Mouse (Mus musculus) heart, postnatal 0 days (tissue): Measurements from ENCODE around the gene Rnf216. TPM values are rescaled to one million over a fixed set of nuclear protein-coding genes. Genes with fewer than 3 reads are reported as not detected.
A peak's percentile ranks its signal among the peaks of the same experiment; 100 is the strongest.

Experiments used
- ATAC-seq: fragments of 200-750 bp; cut with Nextera tagmentation; 2 replicates; pipeline ENCODE4 v1.8.0; 2017; ENCODE audit warnings: low read depth, moderate number of reproducible peaks, moderate library complexity; ENCODE audit not compliant: insufficient read depth
- DNase-seq: peaks from one replicate; pipeline ENCODE4 v3.0.0-alpha.2; 2016; ENCODE audit warnings: low spot score
- H3K27ac ChIP-seq: fragments of 300-500 bp; sonication (generic); 2 replicates; pipeline ENCODE4 v1.5.1; 2014; ENCODE audit warnings: low read depth, mild to moderate bottlenecking
- H3K27me3 ChIP-seq: fragments of 300-500 bp; sonication (generic); 2 replicates; pipeline ENCODE4 v1.6.1; 2014; ENCODE audit warnings: low read length, mixed read lengths; ENCODE audit not compliant: control insufficient read depth, insufficient read depth
- H3K36me3 ChIP-seq: fragments of 300-500 bp; sonication (generic); replicated peaks from 2 replicates; pipeline ENCODE4 v1.6.1; 2014; ENCODE audit warnings: low read length, mixed read lengths; ENCODE audit not compliant: control insufficient read depth, insufficient read depth
- H3K4me1 ChIP-seq: fragments of 300-500 bp; sonication (generic); 2 replicates; pipeline ENCODE4 v1.6.1; 2014; ENCODE audit warnings: antibody characterized with exemption; ENCODE audit not compliant: control insufficient read depth, insufficient read depth
- H3K4me2 ChIP-seq: fragments of 300-500 bp; sonication (generic); 2 replicates; pipeline ENCODE4 v1.6.1; 2014; ENCODE audit warnings: low read depth, mild to moderate bottlenecking, low read length, moderate library complexity
- H3K4me3 ChIP-seq: fragments of 300-500 bp; sonication (generic); 2 replicates; pipeline ENCODE4 v1.5.1; 2014; ENCODE audit warnings: low read depth, low read length
- H3K9ac ChIP-seq: fragments of 300-500 bp; sonication (generic); replicated peaks from 2 replicates; pipeline ENCODE4 v1.6.1; 2014; ENCODE audit warnings: low read depth, low read length, mixed read lengths
- H3K9me3 ChIP-seq: fragments of 300-500 bp; sonication (generic); replicated peaks from 2 replicates; pipeline ENCODE4 v1.6.1; 2016; ENCODE audit warnings: low read length; ENCODE audit not compliant: control insufficient read depth
- CTCF ChIP-seq: IDR thresholded peaks from 2 replicates; pipeline ENCODE4 v1.5.1; 2016; ENCODE audit warnings: antibody characterized with exemption, control low read depth, low read depth
- EP300 ChIP-seq: IDR thresholded peaks from 2 replicates; pipeline ENCODE4 v1.6.1; 2016; ENCODE audit warnings: antibody characterized with exemption, low read depth
- WGBS: fragments of 180-500 bp; shearing (Covaris S2); extraction: QIAGEN DNeasy Blood & Tissue Kit; methylation state at CpG from one replicate; pipeline ENCODE4 v1.1.7; 2014; 5-methylcytosine and 5-hydroxymethylcytosine counted together
- polyA plus RNA-seq: library from polyadenylated mRNA; unstranded; fragments of >200 nt; fragmentation: Nextera tagmentation; extraction: Ambion mirVana; gene quantifications from 2 replicates; pipeline ENCODE4 v1.2.1, GENCODE M21; 2015
- total RNA-seq: library from RNA; depleted of rRNA; stranded (reverse); fragments of >200 nt; gene quantifications from 2 replicates; pipeline ENCODE4 v1.2.3, GENCODE M21; 2014; ENCODE audit warnings: low replicate concordance

Gene Rnf216
- total and polyA plus RNA-seq, 2 experiments from 2014 or later = 17.1 to 23.3 TPM

DNA sequence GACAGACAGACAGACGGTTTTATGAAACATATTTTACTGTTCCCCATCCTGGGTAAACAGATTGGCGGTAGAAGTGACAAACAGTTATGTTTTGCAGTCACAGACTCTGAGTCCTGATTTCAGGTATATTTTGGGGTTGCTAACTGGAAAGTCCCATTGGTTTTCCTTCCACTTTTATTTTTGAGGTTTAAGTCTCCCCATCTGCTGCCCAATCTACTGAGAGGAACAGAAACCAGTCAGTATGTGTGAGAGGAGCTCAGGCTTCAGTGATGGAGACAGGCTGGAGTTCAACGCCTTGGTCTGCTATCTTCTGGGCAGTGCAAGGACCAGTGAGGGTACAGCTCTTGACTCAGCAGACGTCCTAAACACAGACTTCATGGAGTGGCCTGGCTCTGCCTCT is 74.0 kb downstream of the Rnf216 start:
- peaks cover 8% of the 10 kb centered on the region for H3K36me3 ChIP-seq
- 0 out of 2 replicates have a peak, but pooled peaks cover 2% of the 10 kb centered on the region for H3K4me1 ChIP-seq
- TF ChIP-seq CTCF = no peak
- TF ChIP-seq EP300 = no peak
- DNase-seq (no peak), ATAC-seq (no peak)
- WGBS = 73% methylated on average over 4 of the region's 4 CpGs
- H3K27ac ChIP-seq = no peak overlapping the region
- H3K9me3 ChIP-seq = no peaks in the 10 kb centered on the region
- H3K4me3 ChIP-seq = no peak overlapping the region
- H3K27me3 ChIP-seq = no peaks in the 10 kb centered on the region
- no peak overlapping the region for H3K4me2 ChIP-seq
- H3K9ac ChIP-seq = no peak overlapping the region

DNA sequence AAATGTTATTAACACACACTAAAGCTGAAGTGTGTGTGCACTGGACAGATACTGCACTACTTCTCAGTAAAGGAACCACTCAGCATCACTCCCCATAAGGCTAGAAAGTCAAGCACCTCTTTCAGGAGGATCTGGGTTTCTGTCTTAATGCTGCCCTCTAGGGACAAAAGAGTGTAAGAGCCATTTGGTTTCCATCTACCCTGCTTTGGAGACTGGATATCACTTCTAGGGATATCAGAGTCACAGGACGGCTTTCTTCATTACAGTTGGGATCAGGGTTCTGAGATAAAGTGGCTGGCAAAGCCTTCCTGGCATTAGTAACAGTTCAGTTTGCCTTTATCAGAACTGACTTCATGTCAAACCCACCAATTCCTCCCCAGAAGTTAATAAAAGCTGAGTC is 75.6 kb downstream of the Rnf216 start:
- Histone ChIP-seq H3K36me3 (peaks cover 8% of the 10 kb centered on the region), H3K27me3 (no peaks in the 10 kb centered on the region), H3K4me2 (no peak overlapping the region), H3K27ac (no peak overlapping the region), H3K9me3 (no peaks in the 10 kb centered on the region), H3K4me3 (no peak overlapping the region), H3K9ac (no peak overlapping the region), H3K4me1 (0 out of 2 replicates have a peak, but pooled peaks cover 4% of the 10 kb centered on the region)
- TF ChIP-seq EP300 (no peak), CTCF (peak; percentile 83)
- DNase-seq (peak; percentile 65), ATAC-seq (peak; percentile 36; the same call in 1 of the 2 replicates)
- 13% methylated on average over 1 of the region's 1 CpGs for WGBS

DNA sequence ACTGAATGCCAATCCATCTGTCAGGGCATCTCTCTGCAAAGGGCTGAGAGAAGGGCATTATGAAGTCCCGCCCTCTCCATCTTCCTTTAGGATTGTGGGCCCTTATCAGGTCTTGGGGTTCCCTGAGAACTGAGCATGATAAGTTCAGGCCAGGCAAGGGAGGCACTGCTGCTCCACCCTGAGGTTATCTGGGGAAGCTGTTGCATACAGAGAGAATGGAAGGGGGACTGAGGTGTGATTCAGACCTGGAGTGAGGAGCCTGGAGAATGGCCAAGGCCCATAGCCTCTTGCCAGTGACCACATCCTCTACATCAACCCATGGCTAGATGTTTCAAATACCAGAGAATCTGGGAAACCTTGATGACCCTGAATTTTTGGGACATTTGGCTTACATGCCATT is 76.7 kb downstream of the Rnf216 start:
- no peaks in the 10 kb centered on the region for H3K27me3 ChIP-seq
- no peak for DNase-seq
- H3K4me2 ChIP-seq = no peak overlapping the region
- no peak overlapping the region for H3K4me3 ChIP-seq
- H3K9ac ChIP-seq = no peak overlapping the region
- peaks cover 11% of the 10 kb centered on the region; the same call in 1 of the 2 replicates for H3K4me1 ChIP-seq
- no peak overlapping the region for H3K27ac ChIP-seq
- H3K9me3 ChIP-seq = no peaks in the 10 kb centered on the region
- peaks cover 6% of the 10 kb centered on the region for H3K36me3 ChIP-seq
- TF ChIP-seq EP300 (no peak), CTCF (0 out of 2 replicates have a peak, but pooled peaks have one; percentile 3)
- 86% methylated on average over 1 of the region's 1 CpGs for WGBS
- ATAC-seq = no peak

DNA sequence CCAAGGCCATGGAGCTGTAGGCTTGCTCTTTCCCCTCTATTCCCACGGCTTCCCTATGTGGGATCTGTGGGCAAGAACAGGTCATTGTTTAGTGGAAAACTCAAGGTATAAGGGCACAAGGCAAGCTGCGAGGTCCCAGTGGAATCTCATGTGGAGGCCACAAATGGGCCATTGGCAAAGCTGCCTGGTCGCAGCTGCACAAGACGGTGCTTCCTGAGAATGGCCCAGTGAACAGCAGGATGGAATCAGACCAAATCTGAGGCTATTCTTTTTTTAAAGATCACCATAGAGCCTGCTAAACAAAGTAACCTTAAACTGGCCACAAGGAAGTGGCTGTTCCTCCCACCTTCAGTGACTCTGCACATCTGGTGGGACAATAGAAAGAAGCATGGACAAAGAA is 77.5 kb downstream of the Rnf216 start:
- peaks cover 3% of the 10 kb centered on the region for H3K36me3 ChIP-seq
- ATAC-seq (no peak), DNase-seq (no peak)
- TF ChIP-seq EP300 (no peak), CTCF (no peak)
- no peaks in the 10 kb centered on the region for H3K9me3 ChIP-seq
- H3K4me2 ChIP-seq = no peak overlapping the region
- no peak overlapping the region for H3K4me3 ChIP-seq
- 0 out of 2 replicates have a peak overlapping the region, but pooled peaks have one; percentile 21 for H3K27ac ChIP-seq
- no peaks in the 10 kb centered on the region for H3K27me3 ChIP-seq
- 65% methylated on average over 4 of the region's 4 CpGs for WGBS
- no peak overlapping the region for H3K9ac ChIP-seq
- H3K4me1 ChIP-seq = peaks cover 11% of the 10 kb centered on the region; the same call in 1 of the 2 replicates

DNA sequence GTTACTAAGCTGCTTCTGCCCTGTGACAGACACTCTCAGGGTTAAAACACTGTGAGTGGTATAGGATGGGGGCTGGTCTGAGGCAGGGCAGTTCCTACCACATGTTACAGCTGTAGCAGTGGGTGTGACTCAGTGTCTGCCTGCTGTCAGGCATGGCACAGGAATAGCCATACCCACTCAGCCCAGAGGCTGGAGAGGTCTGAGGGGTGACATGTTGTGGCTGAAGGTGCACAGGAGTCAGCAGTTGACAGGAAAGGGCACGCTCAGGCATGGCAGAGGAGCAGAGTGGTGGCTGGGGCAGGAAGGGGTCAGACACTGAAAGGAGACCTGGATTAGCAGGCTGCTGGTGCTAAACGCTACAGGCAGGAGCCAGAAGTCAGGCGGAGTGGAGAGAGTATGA is 78.7 kb downstream of the Rnf216 start:
- 44% methylated on average over 3 of the region's 3 CpGs for WGBS
- H3K9ac ChIP-seq = no peak overlapping the region
- H3K4me2 ChIP-seq = no peak overlapping the region
- DNase-seq = no peak
- no peak overlapping the region for H3K4me3 ChIP-seq
- H3K36me3 ChIP-seq = peaks cover 3% of the 10 kb centered on the region; the same call in 1 of the 2 replicates
- H3K9me3 ChIP-seq = no peaks in the 10 kb centered on the region
- no peak for TF ChIP-seq CTCF
- no peak for TF ChIP-seq EP300
- ATAC-seq = peak; percentile 60
- no peaks in the 10 kb centered on the region for H3K27me3 ChIP-seq
- H3K27ac ChIP-seq = no peak overlapping the region
- H3K4me1 ChIP-seq = peaks cover 11% of the 10 kb centered on the region; the same call in 1 of the 2 replicates

DNA sequence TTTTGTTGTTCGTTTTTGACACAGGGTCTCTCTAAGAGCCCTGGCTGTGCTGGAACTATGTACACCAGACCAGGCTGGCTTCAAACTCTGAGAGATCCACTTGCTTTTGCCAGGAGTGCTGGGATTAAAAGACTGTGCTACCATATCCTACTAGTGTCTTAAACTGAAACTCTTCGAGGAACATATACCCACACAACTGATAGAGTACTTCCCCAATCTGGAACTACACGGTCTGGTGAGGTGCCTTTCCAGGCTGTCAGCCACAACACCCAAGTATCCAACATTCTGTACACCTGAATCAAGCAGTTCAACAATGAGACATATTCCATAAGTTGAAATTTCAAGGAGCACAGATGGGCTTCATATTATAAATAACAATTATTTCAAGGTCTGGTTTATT is 79.5 kb downstream of the Rnf216 start:
- Histone ChIP-seq H3K4me2 (no peak overlapping the region), H3K27ac (no peak overlapping the region), H3K9ac (no peak overlapping the region), H3K4me1 (peaks cover 11% of the 10 kb centered on the region; the same call in 1 of the 2 replicates), H3K36me3 (no peaks in the 10 kb centered on the region; the same call in 1 of the 2 replicates), H3K9me3 (no peaks in the 10 kb centered on the region), H3K27me3 (no peaks in the 10 kb centered on the region), H3K4me3 (no peak overlapping the region)
- no peak for DNase-seq
- TF ChIP-seq EP300 (no peak), CTCF (no peak)
- ATAC-seq = no peak
- 64% methylated on average over 3 of the region's 3 CpGs for WGBS
